Mouse (Mus musculus) stomach, embryonic 15.5 days (tissue): ENCODE measurements at regions not wholly inside any gene's neighbourhood (a gene's known extent, or its start where the extent isn't known, plus 50 kb on each side); places are given as distances from the start of the nearest gene placed in this dataset.
A peak's percentile ranks its signal among the peaks of the same experiment; 100 is the strongest.

Experiments
- ATAC-seq: fragments of 200-750 bp; cut with Nextera tagmentation; 2 replicates; pipeline ENCODE4 v1.8.0; 2017; ENCODE audit warnings: low read depth, moderate number of reproducible peaks, moderate TSS enrichment; ENCODE audit not compliant: insufficient read depth, low FRiP score
- H3K27ac ChIP-seq: fragments of 300-500 bp; sonication (generic); 2 replicates; pipeline ENCODE4 v1.5.1; 2015; ENCODE audit warnings: mild to moderate bottlenecking, inconsistent platforms
- H3K27me3 ChIP-seq: fragments of 300-500 bp; sonication (generic); replicated peaks from 2 replicates; pipeline ENCODE4 v1.6.1; 2015; ENCODE audit warnings: inconsistent platforms
- H3K36me3 ChIP-seq: fragments of 300-500 bp; sonication (generic); 2 replicates; pipeline ENCODE4 v1.6.1; 2015; ENCODE audit warnings: inconsistent platforms
- H3K4me1 ChIP-seq: fragments of 300-500 bp; sonication (generic); 2 replicates; pipeline ENCODE4 v1.6.1; 2015; ENCODE audit warnings: inconsistent platforms
- H3K4me2 ChIP-seq: fragments of 300-500 bp; sonication (generic); 2 replicates; pipeline ENCODE4 v1.6.1; 2015; ENCODE audit warnings: mild to moderate bottlenecking, inconsistent platforms
- H3K4me3 ChIP-seq: fragments of 300-500 bp; sonication (generic); replicated peaks from 2 replicates; pipeline ENCODE4 v1.5.1; 2015; ENCODE audit warnings: inconsistent platforms
- H3K9ac ChIP-seq: fragments of 300-500 bp; sonication (generic); 2 replicates; pipeline ENCODE4 v1.6.1; 2015; ENCODE audit warnings: inconsistent platforms
- H3K9me3 ChIP-seq: fragments of 300-500 bp; sonication (generic); 2 replicates; pipeline ENCODE4 v1.6.1; 2016; ENCODE audit warnings: inconsistent platforms
- WGBS: fragments of 180-500 bp; shearing (Covaris S2); methylation state at CpG from one replicate; pipeline ENCODE4 v1.1.7; 2015; 5-methylcytosine and 5-hydroxymethylcytosine counted together

DNA sequence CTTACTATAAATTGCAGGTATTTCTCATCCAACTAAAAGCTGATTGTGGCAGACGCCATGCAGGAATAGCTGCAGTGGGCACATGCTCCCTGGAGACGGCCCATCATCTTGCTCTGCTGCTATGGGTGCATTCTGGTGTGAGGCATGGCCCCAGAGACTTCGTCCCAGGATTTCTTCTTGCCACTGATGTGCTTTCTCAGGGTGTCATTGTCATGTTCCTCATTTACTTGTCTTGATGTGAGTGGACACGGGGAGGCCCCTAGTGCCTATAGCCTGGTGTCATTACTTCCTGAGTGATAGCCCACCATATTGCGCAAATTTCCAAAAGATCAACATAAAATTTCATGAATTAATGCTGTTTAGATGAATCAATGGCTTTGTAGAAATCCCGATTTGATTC, 336.5 kb downstream of the Gm49356 start:
- WGBS, result 83% methylated on average over 6 of the region's 6 CpGs
- no peak for ATAC-seq
- no peaks in the 10 kb centered on the region for H3K27me3 ChIP-seq

DNA sequence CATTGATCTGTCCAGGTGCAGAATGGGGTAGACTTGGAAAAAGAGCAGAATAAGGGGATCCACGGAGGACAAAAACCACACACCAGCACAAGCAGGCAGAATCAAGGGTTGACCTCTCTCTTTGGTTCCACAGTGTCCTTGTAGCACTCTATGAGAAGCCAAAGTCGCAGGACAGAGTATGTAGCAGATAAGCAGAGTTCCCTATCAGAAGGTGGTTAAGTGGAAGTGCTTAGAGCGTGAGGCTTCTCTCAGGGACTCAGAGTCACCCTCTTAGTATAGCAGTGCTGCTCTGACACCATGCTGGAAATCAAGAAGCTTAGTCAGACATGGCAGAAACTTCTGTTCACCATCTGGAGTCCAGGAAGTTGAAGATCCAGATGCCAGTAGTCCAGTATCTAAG, 338.2 kb downstream of the Gm49356 start:
- Histone ChIP-seq H3K36me3 (no peaks in the 10 kb centered on the region), H3K4me2 (no peak overlapping the region), H3K27me3 (no peaks in the 10 kb centered on the region), H3K9ac (no peak overlapping the region), H3K9me3 (no peaks in the 10 kb centered on the region), H3K4me3 (no peak overlapping the region), H3K4me1 (no peaks in the 10 kb centered on the region), H3K27ac (no peak overlapping the region)
- WGBS, result 74% methylated on average over 3 of the region's 3 CpGs
- no peak for ATAC-seq

More for the DNA sequence above, 336.5 kb downstream of the Gm49356 start:
- Histone ChIP-seq H3K27ac (no peak overlapping the region), H3K9me3 (no peaks in the 10 kb centered on the region), H3K4me2 (no peak overlapping the region), H3K4me3 (no peak overlapping the region), H3K36me3 (no peaks in the 10 kb centered on the region), H3K9ac (no peak overlapping the region), H3K4me1 (no peaks in the 10 kb centered on the region)

DNA sequence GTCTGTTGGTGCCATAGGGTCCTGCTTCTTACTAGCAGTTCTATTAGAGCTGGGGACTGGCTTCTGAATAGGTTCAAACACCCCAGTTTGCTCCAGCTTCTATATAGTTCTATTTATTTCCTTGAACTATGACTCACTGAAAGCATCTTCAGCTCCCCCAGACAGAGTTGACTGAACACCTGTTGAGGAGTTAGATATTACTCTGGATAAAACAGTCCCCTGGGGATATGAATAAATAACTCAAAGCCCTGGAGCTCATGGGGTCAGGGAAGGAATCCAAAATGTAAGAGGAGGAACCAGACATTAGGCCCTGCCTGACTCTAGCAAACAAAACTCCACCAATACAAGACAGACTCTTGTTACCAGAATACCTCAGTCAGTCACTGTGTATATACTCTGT, 341.4 kb downstream of the Gm49356 start:
- Histone ChIP-seq H3K9ac (no peak overlapping the region), H3K4me3 (no peak overlapping the region)
- no peak for ATAC-seq

DNA sequence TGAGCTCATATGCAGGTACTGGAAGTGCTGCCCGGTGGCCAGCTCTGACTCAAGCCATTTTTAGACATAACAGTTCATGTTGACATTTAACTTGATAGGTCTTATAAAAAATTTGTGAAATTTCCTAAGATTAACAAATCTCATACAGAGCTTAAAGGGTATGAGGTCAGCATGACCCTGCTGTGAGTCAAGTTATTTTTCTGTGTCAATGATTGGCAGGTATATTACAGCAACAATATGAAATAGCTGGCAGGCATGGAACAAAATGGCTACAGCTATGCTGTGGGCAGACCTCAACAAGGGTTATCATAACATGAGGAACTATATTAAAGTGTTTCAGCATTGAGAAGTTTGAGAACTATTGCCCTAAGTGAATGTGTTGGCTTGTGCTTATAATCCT, 342.6 kb downstream of the Gm49356 start:
- Histone ChIP-seq H3K9me3 (no peaks in the 10 kb centered on the region), H3K4me2 (no peak overlapping the region), H3K27ac (no peak overlapping the region), H3K4me1 (no peaks in the 10 kb centered on the region), H3K4me3 (no peak overlapping the region), H3K27me3 (no peaks in the 10 kb centered on the region), H3K9ac (no peak overlapping the region), H3K36me3 (no peaks in the 10 kb centered on the region)
- 75% methylated on average over 1 of the region's 1 CpGs for whole genome bisulfite sequencing
- ATAC-seq, result no peak

More for the DNA sequence above, 341.4 kb downstream of the Gm49356 start:
- Histone ChIP-seq H3K9me3 (no peaks in the 10 kb centered on the region), H3K4me1 (no peaks in the 10 kb centered on the region), H3K27me3 (no peaks in the 10 kb centered on the region), H3K4me2 (no peak overlapping the region), H3K36me3 (no peaks in the 10 kb centered on the region), H3K27ac (no peak overlapping the region)

DNA sequence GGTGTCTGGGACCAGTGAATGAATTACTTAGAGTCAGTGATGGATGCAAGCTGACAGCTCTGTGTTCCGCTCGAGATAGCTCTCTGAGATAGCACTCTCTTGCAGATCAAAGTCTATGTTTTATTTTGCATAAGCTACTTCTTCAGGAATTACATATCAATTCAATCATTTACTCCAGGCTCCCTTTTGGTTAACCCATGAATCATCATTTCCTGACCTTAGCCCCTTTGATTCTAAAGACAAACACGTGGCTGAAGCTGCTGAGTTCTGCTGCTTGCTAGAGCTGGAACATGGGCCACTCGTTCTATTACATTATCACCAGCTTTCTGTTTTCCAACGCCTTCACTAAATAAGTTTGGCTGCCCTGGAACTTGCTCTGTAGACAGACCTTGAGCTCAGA, 343.2 kb downstream of the Gm49356 start:
- no peak overlapping the region for H3K27ac ChIP-seq
- no peak overlapping the region for H3K4me3 ChIP-seq
- no peaks in the 10 kb centered on the region for H3K36me3 ChIP-seq
- H3K9ac ChIP-seq, result no peak overlapping the region
- H3K9me3 ChIP-seq, result no peaks in the 10 kb centered on the region
- no peak overlapping the region for H3K4me2 ChIP-seq
- 73% methylated on average over 5 of the region's 5 CpGs for WGBS
- no peak for ATAC-seq
- no peaks in the 10 kb centered on the region for H3K27me3 ChIP-seq
- H3K4me1 ChIP-seq, result no peaks in the 10 kb centered on the region

DNA sequence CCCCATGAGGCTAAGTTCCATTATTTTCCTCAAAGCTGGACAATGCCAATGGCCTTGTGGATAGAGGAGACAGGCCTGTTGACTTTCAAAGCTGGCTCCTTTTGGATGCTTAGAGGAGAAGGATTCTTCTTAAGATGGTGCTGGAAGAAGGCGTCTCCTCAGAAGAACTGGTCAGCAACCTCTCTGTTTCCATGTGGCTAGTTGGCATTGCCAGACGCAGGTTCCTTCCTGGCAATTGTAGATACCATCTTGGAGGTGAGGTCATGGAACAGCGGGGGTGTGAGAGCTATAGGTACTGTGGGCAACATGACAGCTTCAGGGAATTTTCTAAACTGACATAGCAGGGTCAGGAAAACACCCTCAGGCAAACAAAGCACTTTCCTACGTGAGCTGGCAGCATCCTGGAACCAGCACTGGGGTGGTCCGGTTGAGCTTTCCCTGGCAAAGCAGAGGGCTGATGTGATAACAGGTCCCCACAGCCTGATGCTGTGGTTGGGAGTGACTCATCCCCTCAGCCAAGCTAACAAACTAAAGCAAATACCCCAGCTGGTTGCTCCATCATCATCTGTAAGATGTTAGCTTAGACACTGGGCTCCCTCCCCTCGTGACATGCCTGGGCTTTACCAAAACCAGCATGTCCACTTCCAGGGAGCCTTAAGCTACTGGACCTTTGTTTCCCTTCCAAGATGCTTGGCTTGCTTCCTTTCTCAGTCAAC, 348.5 kb downstream of the Gm49356 start:
- no peak overlapping the region for H3K27ac ChIP-seq
- 0 out of 2 replicates have a peak, but pooled peaks cover 3% of the 10 kb centered on the region for H3K4me1 ChIP-seq
- no peaks in the 10 kb centered on the region for H3K36me3 ChIP-seq
- no peak for ATAC-seq
- H3K4me2 ChIP-seq, result no peak overlapping the region
- H3K9ac ChIP-seq, result no peak overlapping the region
- no peaks in the 10 kb centered on the region for H3K9me3 ChIP-seq
- H3K27me3 ChIP-seq, result no peaks in the 10 kb centered on the region
- H3K4me3 ChIP-seq, result no peak overlapping the region
- WGBS, result 72% methylated on average over 6 of the region's 6 CpGs

DNA sequence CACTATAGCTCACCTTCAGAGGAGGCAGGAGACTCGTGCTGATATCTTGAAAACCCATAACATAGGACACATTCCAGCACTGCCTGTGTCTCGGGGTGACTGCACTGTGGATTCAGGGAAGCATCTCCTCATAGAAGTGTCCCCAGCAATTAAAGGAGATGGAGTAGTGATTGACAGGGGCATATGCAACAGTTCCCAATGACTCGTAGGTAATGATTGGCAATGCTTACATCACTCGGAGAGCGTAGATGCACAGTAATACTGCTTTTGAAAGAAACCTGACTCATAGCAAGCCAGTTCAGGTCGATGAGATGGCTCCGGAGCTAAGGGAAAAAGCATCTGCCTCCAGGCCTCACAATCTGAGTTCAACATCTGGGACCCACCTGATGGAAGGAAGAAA, 352.7 kb downstream of the Gm49356 start:
- no peak for ATAC-seq
- H3K9me3 ChIP-seq, result no peaks in the 10 kb centered on the region
- 0 out of 2 replicates have a peak, but pooled peaks cover 3% of the 10 kb centered on the region for H3K4me1 ChIP-seq
- H3K4me3 ChIP-seq, result no peak overlapping the region
- H3K27ac ChIP-seq, result no peak overlapping the region
- no peak overlapping the region for H3K9ac ChIP-seq
- WGBS, result 84% methylated on average over 7 of the region's 7 CpGs
- no peak overlapping the region for H3K4me2 ChIP-seq
- H3K27me3 ChIP-seq, result no peaks in the 10 kb centered on the region
- H3K36me3 ChIP-seq, result no peaks in the 10 kb centered on the region

DNA sequence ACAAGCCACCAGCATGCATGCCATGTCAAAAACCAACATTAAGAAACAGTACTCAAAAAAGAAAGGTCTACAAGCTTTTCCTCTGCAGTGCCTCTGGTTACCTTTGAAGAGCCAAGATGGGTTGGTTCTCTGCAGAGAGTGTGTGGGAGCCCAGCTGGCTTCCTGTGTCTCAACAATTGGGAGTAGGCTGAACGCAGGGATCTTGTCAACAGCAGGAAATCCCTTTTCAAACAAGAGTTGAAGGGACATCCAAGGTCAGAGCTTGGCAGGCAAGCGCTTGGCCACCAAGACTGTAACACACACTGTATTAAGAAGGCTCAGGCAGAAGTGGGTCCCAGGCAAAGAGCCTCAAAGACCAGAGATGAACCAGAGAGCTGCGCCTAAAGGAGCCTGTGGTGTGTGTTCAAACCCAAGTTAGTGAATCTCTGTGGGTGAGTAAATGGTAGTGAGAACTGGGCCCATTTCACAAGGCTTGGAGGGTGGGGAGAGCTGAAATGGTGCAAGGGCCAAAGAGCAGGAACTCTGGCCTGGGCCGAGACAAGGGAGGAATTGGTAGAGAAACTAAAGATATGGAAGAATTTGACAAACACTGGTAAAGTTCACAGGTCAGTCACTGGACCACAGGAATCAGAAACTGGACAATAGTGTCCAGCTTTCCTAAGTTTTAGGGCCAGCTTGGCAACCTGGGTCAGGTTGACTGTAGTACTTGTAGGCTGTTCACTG, 357.0 kb downstream of the Gm49356 start:
- Histone ChIP-seq H3K27me3 (no peaks in the 10 kb centered on the region), H3K9ac (no peak overlapping the region), H3K4me1 (no peaks in the 10 kb centered on the region), H3K9me3 (no peaks in the 10 kb centered on the region), H3K4me3 (no peak overlapping the region), H3K4me2 (no peak overlapping the region), H3K27ac (peak overlapping the region; percentile 62; the same call in 1 of the 2 replicates), H3K36me3 (no peaks in the 10 kb centered on the region)
- peak; percentile 60; the same call in 1 of the 2 replicates for ATAC-seq
- WGBS, result 45% methylated on average over 4 of the region's 4 CpGs

DNA sequence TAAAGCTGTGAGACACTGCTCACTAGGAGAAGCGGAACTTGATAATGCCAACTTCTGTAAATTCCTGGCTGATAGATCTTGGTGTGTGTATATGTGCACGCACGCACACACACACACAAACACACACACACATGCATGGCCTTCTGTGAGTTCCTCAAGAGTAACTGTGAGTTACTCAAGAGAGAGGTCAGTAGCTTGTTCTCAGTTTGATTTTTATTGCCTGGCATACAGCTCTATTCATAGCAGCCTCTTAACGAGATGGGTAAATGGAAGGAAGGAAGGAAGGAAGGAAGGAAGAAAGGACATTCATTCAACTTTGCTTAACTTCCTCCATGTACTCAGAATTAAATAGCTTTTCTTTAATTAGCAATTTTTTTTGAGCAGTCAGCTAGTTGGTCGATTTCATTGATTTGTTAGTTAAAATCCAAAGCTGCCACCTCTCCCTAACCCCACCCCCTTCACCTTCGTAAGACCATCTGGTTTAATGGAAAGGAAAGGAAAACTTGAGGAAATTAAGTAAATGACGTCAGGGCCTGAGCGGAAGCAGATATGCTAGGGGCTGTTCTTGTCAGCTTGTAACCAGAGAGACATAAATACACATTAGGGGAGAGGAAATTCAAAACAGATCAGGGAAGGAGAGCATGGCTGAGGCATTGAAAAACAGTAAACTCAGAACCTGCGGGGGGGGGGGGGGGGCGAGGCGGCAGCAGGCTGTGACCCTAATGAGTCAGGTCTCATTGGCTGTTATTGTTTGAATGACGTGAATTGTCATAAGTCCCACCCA, 359.6 kb downstream of the Gm49356 start:
- no peaks in the 10 kb centered on the region for H3K36me3 ChIP-seq

DNA sequence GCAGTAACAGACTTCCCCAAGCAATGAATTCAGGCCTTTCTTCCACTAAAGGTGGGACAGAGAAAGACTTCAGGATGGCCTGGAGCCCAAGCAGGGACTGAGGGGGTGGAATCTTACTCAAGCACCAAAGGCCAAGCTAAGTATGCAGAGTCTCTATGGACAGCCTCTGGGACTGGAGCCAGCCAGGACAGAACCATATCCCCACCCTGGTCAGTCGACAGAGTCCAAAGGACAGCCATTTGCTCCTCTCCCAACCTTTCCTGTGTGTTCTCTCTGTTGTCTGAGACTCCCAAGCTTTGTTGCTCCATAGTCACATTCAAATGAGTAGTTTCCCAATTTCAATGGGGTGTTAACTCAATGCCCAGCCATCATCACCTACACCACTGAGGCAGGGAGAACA, 372.3 kb downstream of the Gm49356 start:
- H3K4me3 ChIP-seq, result no peak overlapping the region
- H3K27me3 ChIP-seq, result no peaks in the 10 kb centered on the region
- H3K4me1 ChIP-seq, result 0 out of 2 replicates have a peak, but pooled peaks cover 3% of the 10 kb centered on the region
- 53% methylated on average over 1 of the region's 1 CpGs for WGBS
- ATAC-seq, result no peak
- H3K36me3 ChIP-seq, result no peaks in the 10 kb centered on the region
- no peak overlapping the region for H3K27ac ChIP-seq
- no peak overlapping the region for H3K4me2 ChIP-seq
- no peaks in the 10 kb centered on the region for H3K9me3 ChIP-seq
- H3K9ac ChIP-seq, result no peak overlapping the region

More for the DNA sequence above, 359.6 kb downstream of the Gm49356 start:
- H3K4me1 ChIP-seq, result no peaks in the 10 kb centered on the region
- H3K9ac ChIP-seq, result no peak overlapping the region
- H3K27me3 ChIP-seq, result no peaks in the 10 kb centered on the region
- no peak overlapping the region for H3K4me2 ChIP-seq
- no peak overlapping the region for H3K4me3 ChIP-seq
- no peak for ATAC-seq
- H3K9me3 ChIP-seq, result no peaks in the 10 kb centered on the region
- H3K27ac ChIP-seq, result no peak overlapping the region
- 51% methylated on average over 12 of the region's 12 CpGs for WGBS

DNA sequence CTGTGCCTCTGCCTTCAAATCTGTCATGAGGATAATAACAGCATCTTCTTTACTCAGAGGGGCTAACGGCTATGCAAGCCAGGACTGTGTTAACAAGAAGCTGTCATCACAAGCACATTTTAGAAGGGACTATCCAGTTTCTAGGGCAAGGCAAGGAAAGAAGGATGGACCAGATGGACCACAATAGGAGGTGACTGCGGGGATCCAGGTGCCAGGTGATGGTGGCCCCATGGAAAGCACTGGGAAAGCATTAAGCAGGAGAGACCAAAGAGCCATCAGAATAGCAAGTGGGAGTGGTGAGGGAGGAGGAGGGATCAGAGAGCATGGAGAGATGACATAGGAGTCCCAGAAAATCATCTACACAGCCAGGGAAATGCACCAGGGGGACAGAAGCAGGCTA, 373.3 kb downstream of the Gm49356 start:
- H3K9me3 ChIP-seq, result no peaks in the 10 kb centered on the region
- no peak overlapping the region for H3K4me3 ChIP-seq
- H3K27me3 ChIP-seq, result no peaks in the 10 kb centered on the region
- H3K27ac ChIP-seq, result no peak overlapping the region
- 71% methylated on average over 2 of the region's 2 CpGs for WGBS
- H3K36me3 ChIP-seq, result no peaks in the 10 kb centered on the region
- H3K4me2 ChIP-seq, result no peak overlapping the region
- ATAC-seq, result no peak
- 0 out of 2 replicates have a peak, but pooled peaks cover 3% of the 10 kb centered on the region for H3K4me1 ChIP-seq
- no peak overlapping the region for H3K9ac ChIP-seq
